Mouse (Mus musculus) thymus, postnatal 0 days (tissue): ENCODE results near the gene Stoml1. TPM values are rescaled to one million over a fixed set of nuclear protein-coding genes. Genes with fewer than 3 reads are reported as not detected.
"Not testable (repeated sequence)": the region's sequence is repeated elsewhere in the genome, so short reads cannot be mapped to it uniquely, and the experiment has no call there.

ENCODE experiments used
- DNase-seq: peaks from one replicate; pipeline ENCODE4 v3.0.0-alpha.2; 2015; ENCODE audit warnings: low spot score
- polyA plus RNA-seq: library from polyadenylated mRNA; unstranded; fragments of >200 nt; fragmentation: Nextera tagmentation; extraction: Ambion mirVana; gene quantifications from 2 replicates; pipeline ENCODE4 v1.2.1, GENCODE M21; 2015

Gene Stoml1
- polyA plus RNA-seq, 1 experiment from 2014 or later, result 55.1 TPM

DNA sequence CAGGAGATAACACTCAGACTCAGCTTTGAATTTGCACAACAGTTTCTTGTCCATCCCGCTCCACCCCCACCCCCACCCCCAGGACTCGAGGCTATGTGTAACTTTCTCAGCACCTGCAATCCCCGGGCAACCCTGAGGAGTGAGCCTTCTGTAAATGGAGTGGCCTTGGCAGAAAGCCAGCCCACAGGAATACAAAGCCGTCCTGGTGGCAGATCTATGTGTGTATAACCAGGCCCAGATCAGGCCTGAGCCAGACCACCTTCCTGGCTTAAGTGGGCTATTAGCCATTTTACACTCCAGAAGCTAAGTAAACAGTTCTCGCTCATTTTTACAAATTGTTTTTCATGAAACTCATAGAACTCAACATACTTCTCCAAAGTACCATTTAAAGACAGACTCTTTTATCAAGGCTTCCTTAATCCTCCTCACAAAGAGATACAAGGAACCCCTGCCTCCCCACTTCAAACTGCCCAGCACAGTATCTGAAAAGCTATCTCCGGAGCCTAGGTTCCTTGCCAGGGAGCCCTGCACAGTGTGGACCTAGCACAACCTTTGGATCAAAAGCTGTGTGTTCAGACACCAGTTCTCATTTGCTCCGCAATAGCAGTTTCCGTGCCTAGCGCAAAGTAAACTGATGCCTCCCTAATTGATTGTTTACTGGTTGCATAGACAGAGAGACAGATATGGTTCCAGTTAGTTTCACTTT lies 11.0 kb upstream of the Stoml1 start:
- no peak for DNase-seq

DNA sequence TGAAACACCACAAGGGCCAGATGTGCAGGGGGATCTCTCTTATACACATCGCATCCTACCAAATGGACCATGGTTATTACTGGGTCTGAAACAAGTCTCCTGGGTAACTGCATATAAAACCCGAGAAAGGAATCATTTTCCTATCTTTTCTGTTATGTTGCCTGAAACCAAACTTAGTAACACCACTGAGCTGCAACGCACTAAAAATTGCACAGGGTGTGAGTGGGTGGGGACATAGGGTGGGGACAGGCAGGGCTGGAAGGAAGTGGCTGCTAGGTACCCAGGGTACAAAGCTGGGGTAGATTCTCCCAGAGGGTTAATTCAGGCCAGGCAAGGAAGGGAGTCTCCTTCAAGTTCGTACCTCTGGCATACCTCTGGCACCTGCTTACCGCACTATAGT lies 10.3 kb upstream of the Stoml1 start:
- no peak for DNase-seq

DNA sequence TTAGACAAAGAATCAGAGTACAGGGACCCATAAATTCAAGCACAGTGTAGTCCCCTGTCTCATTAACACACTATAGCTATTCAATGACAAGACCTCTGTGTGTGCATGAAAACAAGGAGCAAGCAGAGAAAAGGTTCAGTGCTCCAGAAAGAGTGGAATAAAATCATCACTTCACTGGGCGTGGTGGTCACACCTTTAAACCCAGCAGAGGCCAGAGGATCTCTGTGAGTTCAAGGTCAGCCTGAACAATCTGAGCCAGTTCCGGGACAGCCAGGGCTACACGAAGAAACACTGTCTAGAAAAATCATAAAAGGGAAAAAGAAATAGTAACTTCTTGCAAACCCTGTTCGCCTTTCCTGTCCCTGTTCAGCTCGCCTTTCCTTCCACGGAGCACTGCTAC lies 9.3 kb upstream of the Stoml1 start:
- DNase-seq, result no peak

DNA sequence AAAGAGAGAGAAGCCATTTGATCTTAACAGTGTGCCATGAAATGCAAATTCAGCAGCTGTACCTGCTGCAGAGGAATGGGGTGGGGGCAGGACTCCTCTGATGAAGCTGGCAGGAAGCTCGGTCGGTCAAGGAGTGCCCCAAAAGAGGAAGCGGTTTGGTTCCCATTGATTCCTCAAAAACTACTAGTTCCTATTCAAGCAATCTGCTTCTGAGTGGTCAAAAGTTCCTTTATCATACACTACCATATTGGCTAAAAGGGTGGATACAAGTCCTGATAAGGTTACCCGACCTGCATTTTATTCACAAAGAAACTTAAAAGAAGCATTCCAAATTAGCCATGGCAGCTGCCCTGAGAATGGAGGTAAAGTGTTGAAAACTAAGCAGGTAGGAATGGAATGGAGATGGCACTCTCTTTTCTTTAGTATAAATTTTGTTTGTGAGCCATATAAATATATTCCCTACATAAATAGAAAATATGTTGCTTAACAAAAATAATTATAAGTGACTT lies 6.8 kb upstream of the Stoml1 start:
- DNase-seq, result no peak

DNA sequence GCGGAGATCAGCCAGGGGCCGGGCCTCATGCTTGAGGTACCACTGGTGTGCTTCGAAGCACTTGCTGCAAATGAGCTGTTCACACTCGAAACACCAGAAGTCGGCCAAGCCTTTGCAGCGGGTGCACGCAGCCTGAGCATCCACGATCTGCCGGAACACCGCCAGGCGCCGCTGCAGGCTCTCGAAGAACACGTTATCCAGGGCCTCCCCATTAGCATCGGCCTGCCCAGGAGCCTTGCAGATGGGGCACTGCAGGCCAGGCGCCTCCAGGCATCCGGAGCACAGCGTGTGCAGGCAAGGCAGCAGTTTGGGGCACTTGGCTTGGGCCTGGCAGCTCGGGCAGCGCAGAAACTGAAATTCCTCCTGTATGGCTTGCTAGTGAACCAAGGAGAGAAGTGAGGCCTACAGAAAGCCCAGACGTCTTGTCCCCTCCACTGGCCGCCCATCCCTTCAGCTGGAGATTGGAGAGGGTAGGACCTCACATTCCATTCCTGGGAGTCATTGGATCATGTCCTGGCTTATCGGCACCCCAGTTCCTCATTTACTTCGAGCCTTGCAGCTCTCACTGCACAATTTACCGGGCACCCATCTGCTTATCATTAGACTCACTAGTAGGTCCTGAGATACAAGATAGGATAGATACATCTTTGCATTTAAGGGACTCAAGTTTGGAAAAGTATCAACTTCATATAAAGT lies 5.8 kb upstream of the Stoml1 start:
- DNase-seq, result peak; percentile 86

- DNase-seq, result no peak
Measured at GRCm38 (mm10) chr9:58248746-58249413, 4.1 kb upstream of the Stoml1 start.

GRCm38 (mm10) chr9:58249592-58250192 lies 3.3 kb upstream of the Stoml1 start, which contains the start of gene Pml:
Pml (minus strand) TSS chr9:58249786.
- DNase-seq, result peak; percentile 73

DNA sequence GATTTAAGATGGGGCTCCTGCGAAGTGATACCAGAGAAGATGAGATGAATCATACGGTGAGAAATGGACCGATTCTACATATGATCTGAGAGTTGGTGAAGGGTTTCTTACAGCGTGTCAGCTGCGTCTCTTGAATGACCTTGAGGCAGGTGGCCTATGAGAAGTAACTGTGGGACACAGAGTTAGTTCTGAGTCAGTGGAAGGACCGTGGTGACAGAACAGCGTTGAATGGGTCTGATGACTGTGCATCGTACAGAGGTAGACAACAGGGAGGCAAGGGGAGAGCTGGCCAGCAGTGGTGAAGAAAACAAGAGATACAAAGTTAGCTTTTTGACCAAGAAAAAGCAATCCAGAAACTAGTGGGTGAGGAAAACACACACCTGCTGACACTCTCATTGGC lies 2.6 kb upstream of the Stoml1 start:
- DNase-seq, result no peak

DNA sequence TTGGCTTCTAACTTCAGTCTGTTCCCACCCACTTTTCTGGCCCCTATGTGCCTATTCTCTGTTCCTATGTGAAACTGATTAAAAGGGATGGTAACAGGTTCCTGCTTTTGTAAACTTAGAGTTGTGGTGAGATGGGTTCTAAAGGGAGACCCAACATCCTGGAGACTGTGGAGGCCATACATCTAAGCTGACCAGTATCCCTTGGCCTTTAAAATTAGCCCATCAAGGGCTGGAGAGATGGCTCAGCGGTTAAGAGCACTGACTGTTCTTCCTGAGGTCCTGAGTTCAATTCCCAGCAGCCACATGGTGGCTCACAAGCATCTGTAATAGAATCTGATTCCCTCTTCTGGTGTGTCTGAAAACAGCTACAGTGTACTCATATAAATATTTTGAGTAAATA lies 2.2 kb upstream of the Stoml1 start:
- DNase-seq, result not testable (repeated sequence)

- DNase-seq, result not testable (repeated sequence)
Measured at GRCm38 (mm10) chr9:58253805-58254122, 800 bp downstream of the Stoml1 start.

GRCm38 (mm10) chr9:58255105-58255504 lies 2.1 kb downstream of the Stoml1 start:
- DNase-seq, result peak; percentile 32

DNA sequence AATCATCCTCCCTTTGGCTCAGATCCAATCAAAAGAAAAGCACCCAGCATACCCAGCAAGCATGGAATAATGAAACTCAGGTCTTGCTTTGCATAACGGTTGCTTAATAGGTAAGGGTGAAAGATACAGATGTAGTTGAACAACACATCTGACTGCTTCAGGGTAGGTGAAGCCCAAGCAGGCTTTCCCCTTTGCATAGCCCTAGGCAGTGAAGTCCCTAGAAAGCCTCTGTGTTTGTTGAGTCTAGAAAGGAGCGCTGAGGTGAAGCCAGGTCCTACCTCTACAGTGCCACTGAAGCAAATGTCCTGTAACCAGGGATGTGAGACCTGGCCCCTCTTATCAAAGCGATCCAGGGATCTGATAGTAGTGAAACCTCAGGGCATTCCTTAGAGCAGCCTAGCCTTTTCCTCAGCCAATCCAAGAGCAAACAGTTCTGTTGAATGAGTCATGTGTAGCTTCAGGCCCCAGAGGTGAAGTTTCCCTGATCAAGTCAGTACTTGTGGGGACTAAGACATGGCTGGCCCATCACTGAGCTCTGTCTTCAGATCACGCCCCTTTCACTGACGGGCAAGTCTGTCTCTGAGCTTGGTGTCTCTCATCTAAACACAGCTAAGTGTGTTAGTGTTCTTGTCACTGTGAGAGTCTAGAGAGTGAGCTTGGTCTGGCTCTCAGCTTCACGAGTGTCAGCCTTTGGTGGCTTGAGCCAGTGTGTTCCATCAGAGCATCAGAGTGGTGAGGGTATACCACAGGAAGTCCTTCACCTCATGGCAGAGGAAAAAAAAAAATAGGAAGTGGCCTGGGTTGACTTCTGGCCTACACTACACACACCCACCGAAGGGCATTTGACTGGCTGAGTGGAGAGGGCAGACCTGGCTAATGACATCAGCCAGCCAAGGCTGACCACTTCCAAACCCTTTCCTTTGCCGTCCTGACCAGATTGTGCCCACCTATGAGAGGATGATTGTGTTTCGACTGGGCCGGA lies 3.0 kb downstream of the Stoml1 start:
- DNase-seq, result no peak

GRCm38 (mm10) chr9:58262507-58262906 lies 9.5 kb downstream of the Stoml1 start:
- DNase-seq, result no peak

- no peak for DNase-seq
Measured at GRCm38 (mm10) chr9:58265368-58265767, 12.4 kb downstream of the Stoml1 start.

DNA sequence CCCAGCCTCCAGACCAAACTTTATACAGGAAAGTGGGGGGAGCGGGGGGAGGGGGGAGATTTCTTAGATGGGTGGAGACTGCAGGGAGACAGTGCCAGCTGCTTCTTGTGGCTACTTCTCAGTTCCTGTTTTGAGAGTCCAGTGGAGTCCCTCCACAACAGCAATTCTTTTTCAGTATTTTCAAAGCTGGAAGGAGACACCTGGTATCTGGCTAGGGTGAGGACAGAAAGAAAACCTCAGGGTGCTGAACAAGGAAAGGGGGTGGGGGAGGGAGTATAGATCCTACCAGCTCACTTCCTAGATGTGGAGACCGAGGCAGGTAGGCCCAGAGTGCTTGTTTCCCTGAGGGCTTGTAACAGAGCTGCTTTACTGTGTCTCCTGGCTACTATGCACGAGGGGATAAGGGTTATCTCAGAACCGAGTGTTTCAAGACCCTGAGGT lies 13.6 kb downstream of the Stoml1 start:
- DNase-seq, result peak; percentile 20

GRCm38 (mm10) chr9:58267046-58267445 lies 14.1 kb downstream of the Stoml1 start:
- DNase-seq, result no peak

GRCm38 (mm10) chr9:58268384-58269313 lies 15.7 kb downstream of the Stoml1 start:
- DNase-seq, result peak; percentile 84

- no peak for DNase-seq
Measured at GRCm38 (mm10) chr9:58270081-58270480, 17.1 kb downstream of the Stoml1 start.

DNA sequence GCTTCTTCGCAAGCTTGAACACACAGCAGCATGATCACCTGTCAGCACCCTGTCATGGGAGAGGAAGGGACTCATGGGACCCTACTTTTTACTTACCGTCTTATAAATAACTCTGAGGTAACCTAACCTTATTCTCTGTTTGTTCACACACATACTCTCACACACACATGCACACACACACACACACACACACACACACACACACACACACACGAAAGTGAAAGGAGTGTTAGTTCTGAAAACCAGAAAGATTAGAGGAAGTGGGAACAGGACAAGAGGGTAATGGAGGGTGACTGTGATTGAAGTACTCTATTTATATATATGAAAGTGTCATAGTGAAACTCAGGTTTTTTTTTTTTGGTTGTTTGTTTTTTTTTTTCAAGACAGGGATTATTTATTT lies 18.1 kb downstream of the Stoml1 start:
- DNase-seq, result peak; percentile 22
